Mouse (Mus musculus): Measurements from ENCODE around the gene Cyp19a1.

Cyp19a1 gene

GRCm38 (mm10) chr9:54169489-54169888, 98.4 kb downstream of the Cyp19a1 start:
- in situ Hi-C loops (cut with MboI), result no loop called here

DNA sequence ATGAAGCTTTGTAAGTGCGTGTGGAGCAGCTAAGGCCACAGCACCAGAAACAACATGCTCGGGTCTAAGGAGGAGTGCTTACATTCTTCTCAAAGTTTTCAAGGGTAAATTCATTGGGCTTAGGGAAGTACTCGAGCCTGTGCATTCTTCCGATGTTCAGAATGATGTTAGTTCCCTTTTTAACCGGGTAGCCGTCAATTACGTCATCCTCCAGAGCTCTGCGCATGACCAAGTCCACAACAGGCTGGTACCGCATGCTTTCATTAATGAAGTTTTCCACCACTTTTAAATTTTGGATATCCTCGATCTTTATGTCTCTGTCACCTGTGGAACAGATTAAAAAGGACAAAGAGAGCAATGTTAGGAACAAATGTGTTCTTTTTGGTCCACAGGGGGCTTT, 99.5 kb downstream of the Cyp19a1 start:
- in situ Hi-C loops (cut with MboI), result no loop called here

GRCm38 (mm10) chr9:54163117-54163516, 104.8 kb downstream of the Cyp19a1 start:
- in situ Hi-C loops (cut with MboI), result no loop called here

DNA sequence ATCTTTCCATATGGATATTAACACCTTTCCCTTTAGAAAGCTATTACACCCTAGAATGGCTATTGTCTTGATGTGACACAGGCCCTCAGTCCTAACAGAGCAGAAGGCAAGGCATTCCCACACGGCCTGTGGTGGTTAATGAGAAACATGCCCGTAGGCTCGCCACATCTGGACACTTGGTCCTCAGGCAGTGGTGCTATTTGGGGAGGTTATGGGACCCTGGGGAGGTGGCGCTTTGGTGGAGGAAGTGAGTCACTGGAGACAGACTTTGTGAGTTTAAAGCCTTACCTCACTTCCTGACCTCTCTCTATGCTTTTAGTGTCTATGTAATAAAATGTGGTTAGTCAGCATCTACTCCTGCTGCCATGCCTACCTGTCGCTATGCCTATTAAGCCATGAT, 114.2 kb downstream of the Cyp19a1 start:
- in situ Hi-C loops (cut with MboI), result no loop called here

DNA sequence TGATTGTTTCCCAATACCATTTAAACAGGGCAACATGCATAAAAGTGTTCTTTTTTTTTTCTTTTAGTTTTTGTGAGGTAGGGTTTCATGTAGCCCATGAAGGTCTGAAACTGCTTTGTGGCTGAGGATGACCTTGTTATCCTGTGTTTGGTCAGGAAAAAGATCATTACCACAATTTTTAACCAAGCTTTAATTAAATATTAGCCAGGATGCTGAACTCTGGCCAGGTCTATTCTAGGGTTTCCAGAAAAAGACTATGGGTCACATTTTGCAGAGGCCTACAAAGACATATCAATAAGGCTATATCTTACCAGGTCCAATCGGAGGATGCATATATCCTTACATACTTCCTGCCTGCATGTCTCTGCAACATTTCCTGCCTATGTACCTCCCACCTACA, 128.7 kb downstream of the Cyp19a1 start:
- in situ Hi-C loops (cut with MboI), result no loop called here
